Mouse (Mus musculus) thymus, postnatal 10 days (tissue): ENCODE measurements around the gene Slc12a7.

Experiments
- DNase-seq, 2 experiments: peaks; one replicate each; pipeline ENCODE4 v3.0.0; 2021; ENCODE audit warnings: low spot score in 2 of 2

Gene Slc12a7

GRCm38 (mm10) chr13:73762938-73763337, 30.0 kb downstream of the Slc12a7 start:
- DNase-seq: no peak

- DNase-seq: peak; percentile 85 to 90
Observed at GRCm38 (mm10) chr13:73763439-73764255, 30.8 kb downstream of the Slc12a7 start.

GRCm38 (mm10) chr13:73764256-73764775, 31.4 kb downstream of the Slc12a7 start:
- no peak for DNase-seq

- DNase-seq: no peak
Observed at GRCm38 (mm10) chr13:73765393-73765792, 32.5 kb downstream of the Slc12a7 start.

- DNase-seq: no peak
Observed at GRCm38 (mm10) chr13:73767224-73767623, 34.3 kb downstream of the Slc12a7 start.

GRCm38 (mm10) chr13:73767754-73768153, 34.9 kb downstream of the Slc12a7 start:
- no peak for DNase-seq

- no peak for DNase-seq
Observed at GRCm38 (mm10) chr13:73768311-73768710, 35.4 kb downstream of the Slc12a7 start.

GRCm38 (mm10) chr13:73769916-73770682, 37.2 kb downstream of the Slc12a7 start:
- DNase-seq: no peak

GRCm38 (mm10) chr13:73771131-73771530, 38.2 kb downstream of the Slc12a7 start:
- DNase-seq: no peak

- DNase-seq: peak; percentile 73 to 76
Observed at GRCm38 (mm10) chr13:73772655-73773054, 39.8 kb downstream of the Slc12a7 start.

- DNase-seq: no peak
Observed at GRCm38 (mm10) chr13:73773519-73774205, 40.8 kb downstream of the Slc12a7 start.

GRCm38 (mm10) chr13:73775786-73776185, 42.9 kb downstream of the Slc12a7 start:
- no peak for DNase-seq

GRCm38 (mm10) chr13:73777578-73777977, 44.7 kb downstream of the Slc12a7 start:
- no peak for DNase-seq

GRCm38 (mm10) chr13:73782486-73782885, 49.6 kb downstream of the Slc12a7 start:
- DNase-seq: no peak

GRCm38 (mm10) chr13:73792176-73792575, 59.3 kb downstream of the Slc12a7 start:
- no peak for DNase-seq

GRCm38 (mm10) chr13:73793171-73793570, 60.3 kb downstream of the Slc12a7 start:
- DNase-seq: no peak

GRCm38 (mm10) chr13:73799110-73799509, 66.2 kb downstream of the Slc12a7 start:
- no peak for DNase-seq

- no peak for DNase-seq
Observed at GRCm38 (mm10) chr13:73803450-73804178, 70.7 kb downstream of the Slc12a7 start.

- no peak for DNase-seq
Observed at GRCm38 (mm10) chr13:73804914-73805313, 72.0 kb downstream of the Slc12a7 start.

- DNase-seq: no peak
Observed at GRCm38 (mm10) chr13:73812936-73813335, 80.0 kb downstream of the Slc12a7 start.

GRCm38 (mm10) chr13:73814181-73814580, 81.3 kb downstream of the Slc12a7 start:
- no peak for DNase-seq
